Mouse (Mus musculus): Measurements from ENCODE around the gene Glp2r. TPM values are rescaled to one million over a fixed set of nuclear protein-coding genes. Genes with fewer than 3 reads are reported as not detected.

Gene Glp2r
- polyA plus RNA-seq, 1 experiment from 2014 or later: not detected

DNA sequence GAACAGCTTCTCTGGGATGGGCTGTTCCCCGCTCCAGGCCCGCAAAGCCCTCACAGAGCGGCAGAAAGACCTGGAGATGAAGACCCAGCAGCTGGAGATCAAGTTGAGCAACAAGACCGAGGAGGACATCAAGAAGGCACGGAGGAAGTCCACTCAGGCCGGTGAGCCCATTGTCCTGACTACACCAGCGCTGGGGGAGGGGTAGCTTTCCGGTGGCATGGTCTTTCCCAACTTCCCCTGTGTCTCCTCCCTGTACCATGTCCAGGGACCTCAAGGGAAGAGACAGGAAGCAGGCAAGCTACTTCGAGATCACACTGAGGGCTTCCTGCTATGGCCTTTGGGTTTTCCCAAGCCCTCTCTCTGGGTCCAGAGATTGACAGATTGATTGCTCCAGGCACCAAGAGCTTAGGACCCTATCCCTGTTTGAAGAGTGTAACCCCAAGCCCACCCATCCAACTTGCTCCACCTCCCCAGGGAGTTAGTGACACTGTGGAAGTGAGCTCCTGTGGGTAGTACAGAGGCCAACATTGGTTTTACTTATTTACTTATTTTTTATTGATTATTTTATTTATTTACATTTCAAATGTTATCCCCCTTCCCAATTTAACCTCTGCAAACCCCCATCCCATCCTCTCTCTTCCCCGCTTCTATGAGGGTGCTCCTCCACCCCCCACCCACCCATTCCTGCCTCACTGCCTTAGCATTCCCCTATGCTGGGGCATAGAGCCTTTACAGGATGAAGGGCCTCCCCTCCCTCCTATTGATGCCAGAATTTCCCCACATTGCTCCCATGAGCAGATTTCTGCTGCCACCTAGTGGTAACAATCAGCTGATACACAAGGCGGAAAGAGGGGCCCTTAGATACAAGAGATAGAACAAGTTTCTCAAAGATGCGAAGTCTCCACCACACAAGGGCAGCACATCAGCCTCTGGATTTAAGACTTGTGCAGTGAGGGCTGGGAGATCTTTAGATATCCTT lies 95.1 kb downstream of the Glp2r start:
- no peak overlapping the region for H3K9ac ChIP-seq (ENCODE audit: low read depth, low read length)

GRCm38 (mm10) chr11:67672140-67672539 lies 98.8 kb downstream of the Glp2r start:
- no peaks in the 10 kb centered on the region for H3K36me3 ChIP-seq (ENCODE audit: control insufficient read depth, insufficient read depth, low read length)
- H3K9me3 ChIP-seq (ENCODE audit: control insufficient read depth, low read length): no peaks in the 10 kb centered on the region
- H3K4me3 ChIP-seq (ENCODE audit: low read depth, low read length): no peak overlapping the region
- 71% methylated on average over 3 of the region's 5 CpGs for WGBS
- no peaks in the 10 kb centered on the region for H3K27me3 ChIP-seq (replicated peaks; ENCODE audit: control insufficient read depth, insufficient read depth, low read length)
- ATAC-seq (ENCODE audit: low read depth) (no peak), DNase-seq (ENCODE audit: low spot score) (no peak)
- H3K4me1 ChIP-seq (ENCODE audit: control insufficient read depth, insufficient read depth, low read length): peaks cover 11% of the 10 kb centered on the region
- no peak overlapping the region for H3K4me2 ChIP-seq (ENCODE audit: low read depth, low read length)
- H3K27ac ChIP-seq (replicated peaks; ENCODE audit: low read depth, low read length): no peak overlapping the region
- H3K9ac ChIP-seq (ENCODE audit: low read depth, low read length): no peak overlapping the region

More for the DNA sequence above, 95.1 kb downstream of the Glp2r start:
- Histone ChIP-seq H3K4me2 (ENCODE audit: low read depth, low read length) (no peak overlapping the region), H3K9me3 (ENCODE audit: control insufficient read depth, low read length) (no peaks in the 10 kb centered on the region), H3K36me3 (ENCODE audit: control insufficient read depth, insufficient read depth, low read length) (no peaks in the 10 kb centered on the region), H3K4me1 (ENCODE audit: control insufficient read depth, insufficient read depth, low read length) (peaks cover 4% of the 10 kb centered on the region; the same call in 1 of the 2 replicates), H3K27me3 (replicated peaks; ENCODE audit: control insufficient read depth, insufficient read depth, low read length) (no peaks in the 10 kb centered on the region), H3K27ac (replicated peaks; ENCODE audit: low read depth, low read length) (no peak overlapping the region), H3K4me3 (ENCODE audit: low read depth, low read length) (no peak overlapping the region)
- DNase-seq (ENCODE audit: low spot score) (peak; percentile 87), ATAC-seq (ENCODE audit: low read depth) (peak; percentile 63; the same call in 1 of the 2 replicates)
- WGBS: 59% methylated on average over 9 of the region's 12 CpGs

GRCm38 (mm10) chr11:67670031-67670430 lies 100.9 kb downstream of the Glp2r start:
- Histone ChIP-seq H3K9ac (ENCODE audit: low read depth, low read length) (no peak overlapping the region), H3K4me1 (ENCODE audit: control insufficient read depth, insufficient read depth, low read length) (peaks cover 12% of the 10 kb centered on the region), H3K4me2 (ENCODE audit: low read depth, low read length) (no peak overlapping the region), H3K9me3 (ENCODE audit: control insufficient read depth, low read length) (no peaks in the 10 kb centered on the region), H3K4me3 (ENCODE audit: low read depth, low read length) (no peak overlapping the region), H3K27ac (replicated peaks; ENCODE audit: low read depth, low read length) (no peak overlapping the region), H3K36me3 (ENCODE audit: control insufficient read depth, insufficient read depth, low read length) (no peaks in the 10 kb centered on the region), H3K27me3 (replicated peaks; ENCODE audit: control insufficient read depth, insufficient read depth, low read length) (no peaks in the 10 kb centered on the region)
- WGBS: 99% methylated on average over 6 of the region's 6 CpGs
- ATAC-seq (ENCODE audit: low read depth) (no peak), DNase-seq (ENCODE audit: low spot score) (no peak)

- Histone ChIP-seq H3K4me1 (ENCODE audit: control insufficient read depth, insufficient read depth, low read length) (peaks cover 12% of the 10 kb centered on the region), H3K36me3 (ENCODE audit: control insufficient read depth, insufficient read depth, low read length) (no peaks in the 10 kb centered on the region), H3K27ac (replicated peaks; ENCODE audit: low read depth, low read length) (no peak overlapping the region), H3K9me3 (ENCODE audit: control insufficient read depth, low read length) (no peaks in the 10 kb centered on the region), H3K9ac (ENCODE audit: low read depth, low read length) (no peak overlapping the region), H3K4me2 (ENCODE audit: low read depth, low read length) (no peak overlapping the region), H3K4me3 (ENCODE audit: low read depth, low read length) (no peak overlapping the region), H3K27me3 (replicated peaks; ENCODE audit: control insufficient read depth, insufficient read depth, low read length) (no peaks in the 10 kb centered on the region)
- DNase-seq (ENCODE audit: low spot score) (no peak), ATAC-seq (ENCODE audit: low read depth) (no peak)
- 71% methylated on average over 3 of the region's 3 CpGs for WGBS
Measured at GRCm38 (mm10) chr11:67668460-67669007, 102.4 kb downstream of the Glp2r start.

DNA sequence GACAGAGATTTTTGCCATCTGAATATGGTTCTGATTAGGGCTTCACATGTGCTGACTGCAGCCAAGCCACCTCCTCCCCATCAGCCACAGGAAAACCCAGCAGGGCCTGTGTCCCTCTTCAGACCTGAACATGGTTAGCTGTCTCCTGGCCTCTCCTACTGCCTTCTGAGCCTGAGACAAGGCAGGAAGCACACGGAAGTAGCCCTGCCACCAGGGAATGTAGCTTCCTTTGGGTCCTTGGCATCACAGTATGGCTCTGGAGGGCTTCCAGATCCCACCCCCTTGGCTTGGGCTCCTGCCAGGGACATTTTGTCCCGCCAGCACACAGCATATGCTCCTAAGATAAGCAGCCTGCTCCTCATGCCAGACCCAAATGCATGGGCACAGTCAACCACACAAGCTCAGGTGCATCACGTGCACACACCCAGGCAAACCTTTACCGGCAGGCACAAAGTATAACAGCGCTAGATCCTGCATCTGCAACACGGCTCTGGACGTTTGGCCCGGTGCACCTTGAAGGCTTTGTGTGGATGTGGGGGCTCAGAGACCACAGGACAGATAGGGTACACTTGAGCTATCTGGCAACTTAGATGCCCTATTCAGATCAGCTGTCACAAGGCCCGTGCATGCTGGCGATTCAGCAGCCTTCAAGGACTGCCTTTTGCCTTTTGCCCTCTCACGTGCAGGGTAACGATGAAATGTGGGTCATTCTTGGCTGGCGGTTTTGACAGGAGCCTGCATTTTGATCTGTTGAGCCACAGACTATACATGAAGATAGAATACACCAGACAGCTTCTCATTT lies 103.2 kb downstream of the Glp2r start:
- no peak for ATAC-seq (ENCODE audit: low read depth)
- no peak overlapping the region for H3K4me2 ChIP-seq (ENCODE audit: low read depth, low read length)
- H3K27me3 ChIP-seq (replicated peaks; ENCODE audit: control insufficient read depth, insufficient read depth, low read length): no peaks in the 10 kb centered on the region
- no peaks in the 10 kb centered on the region for H3K36me3 ChIP-seq (ENCODE audit: control insufficient read depth, insufficient read depth, low read length)
- H3K9me3 ChIP-seq (ENCODE audit: control insufficient read depth, low read length): no peaks in the 10 kb centered on the region
- 0 out of 2 replicates have a peak overlapping the region, but pooled peaks have one; percentile 33 for H3K27ac ChIP-seq (replicated peaks; ENCODE audit: low read depth, low read length)
- H3K9ac ChIP-seq (ENCODE audit: low read depth, low read length): no peak overlapping the region
- no peak for DNase-seq (ENCODE audit: low spot score)
- 75% methylated on average over 13 of the region's 13 CpGs for WGBS
- no peak overlapping the region for H3K4me3 ChIP-seq (ENCODE audit: low read depth, low read length)
- H3K4me1 ChIP-seq (ENCODE audit: control insufficient read depth, insufficient read depth, low read length): peaks cover 12% of the 10 kb centered on the region

- Histone ChIP-seq H3K4me1 (ENCODE audit: control insufficient read depth, insufficient read depth, low read length) (peaks cover 8% of the 10 kb centered on the region), H3K9ac (ENCODE audit: low read depth, low read length) (no peak overlapping the region), H3K36me3 (ENCODE audit: control insufficient read depth, insufficient read depth, low read length) (no peaks in the 10 kb centered on the region), H3K27ac (replicated peaks; ENCODE audit: low read depth, low read length) (no peak overlapping the region), H3K9me3 (ENCODE audit: control insufficient read depth, low read length) (no peaks in the 10 kb centered on the region), H3K4me3 (ENCODE audit: low read depth, low read length) (no peak overlapping the region), H3K27me3 (replicated peaks; ENCODE audit: control insufficient read depth, insufficient read depth, low read length) (no peaks in the 10 kb centered on the region), H3K4me2 (ENCODE audit: low read depth, low read length) (no peak overlapping the region)
- ATAC-seq (ENCODE audit: low read depth): no peak
- no peak for DNase-seq (ENCODE audit: low spot score)
- WGBS: 80% methylated on average over 5 of the region's 5 CpGs
Measured at GRCm38 (mm10) chr11:67666129-67666528, 104.8 kb downstream of the Glp2r start.

- H3K9me3 ChIP-seq (ENCODE audit: control insufficient read depth, low read length): no peaks in the 10 kb centered on the region
- no peak overlapping the region for H3K4me3 ChIP-seq (ENCODE audit: low read depth, low read length)
- ATAC-seq (ENCODE audit: low read depth) (no peak), DNase-seq (ENCODE audit: low spot score) (no peak)
- WGBS: 82% methylated on average over 6 of the region's 6 CpGs
- H3K27ac ChIP-seq (replicated peaks; ENCODE audit: low read depth, low read length): no peak overlapping the region
- H3K9ac ChIP-seq (ENCODE audit: low read depth, low read length): no peak overlapping the region
- H3K4me1 ChIP-seq (ENCODE audit: control insufficient read depth, insufficient read depth, low read length): peaks cover 8% of the 10 kb centered on the region
- H3K27me3 ChIP-seq (replicated peaks; ENCODE audit: control insufficient read depth, insufficient read depth, low read length): no peaks in the 10 kb centered on the region
- H3K4me2 ChIP-seq (ENCODE audit: low read depth, low read length): no peak overlapping the region
- H3K36me3 ChIP-seq (ENCODE audit: control insufficient read depth, insufficient read depth, low read length): no peaks in the 10 kb centered on the region
Measured at GRCm38 (mm10) chr11:67664918-67665317, 106.0 kb downstream of the Glp2r start.

DNA sequence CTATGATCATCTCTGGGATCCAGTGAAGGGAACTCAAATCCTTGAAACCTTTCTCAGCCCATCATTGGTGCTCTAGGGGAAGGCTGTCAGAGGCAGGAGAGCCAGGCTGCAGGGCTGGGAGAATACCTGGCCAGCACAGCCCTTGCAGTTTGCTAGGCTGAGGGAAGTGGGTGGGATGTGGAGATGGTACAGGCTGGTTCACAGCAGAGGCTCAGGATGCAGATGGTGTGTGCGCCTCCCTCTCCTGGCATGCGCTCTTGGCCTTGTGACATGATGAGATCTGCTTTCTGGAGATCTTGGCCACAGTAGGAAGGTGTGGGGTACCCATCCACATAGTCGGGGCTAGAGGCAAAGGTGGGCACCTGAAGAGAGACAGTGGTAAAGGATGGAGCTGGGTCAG lies 106.7 kb downstream of the Glp2r start:
- 93% methylated on average over 3 of the region's 3 CpGs for WGBS
- Histone ChIP-seq H3K9me3 (ENCODE audit: control insufficient read depth, low read length) (no peaks in the 10 kb centered on the region), H3K36me3 (ENCODE audit: control insufficient read depth, insufficient read depth, low read length) (no peaks in the 10 kb centered on the region), H3K4me2 (ENCODE audit: low read depth, low read length) (no peak overlapping the region), H3K4me1 (ENCODE audit: control insufficient read depth, insufficient read depth, low read length) (peaks cover 8% of the 10 kb centered on the region), H3K4me3 (ENCODE audit: low read depth, low read length) (no peak overlapping the region), H3K9ac (ENCODE audit: low read depth, low read length) (no peak overlapping the region), H3K27me3 (replicated peaks; ENCODE audit: control insufficient read depth, insufficient read depth, low read length) (no peaks in the 10 kb centered on the region), H3K27ac (replicated peaks; ENCODE audit: low read depth, low read length) (no peak overlapping the region)
- DNase-seq (ENCODE audit: low spot score): no peak
- no peak for ATAC-seq (ENCODE audit: low read depth)

All from embryonic facial prominence, embryonic 14.5 days (tissue).